Mouse (Mus musculus) heart, postnatal 0 days (tissue): ENCODE measurements around the gene Lta. TPM values are rescaled to one million over a fixed set of nuclear protein-coding genes. Genes with fewer than 3 reads are reported as not detected.

Source experiments
- ATAC-seq: fragments of 200-750 bp; cut with Nextera tagmentation; 2 replicates; pipeline ENCODE4 v1.8.0; 2017; ENCODE audit warnings: low read depth, moderate number of reproducible peaks, moderate library complexity; ENCODE audit not compliant: insufficient read depth
- DNase-seq: peaks from one replicate; pipeline ENCODE4 v3.0.0-alpha.2; 2016; ENCODE audit warnings: low spot score
- H3K27ac ChIP-seq: fragments of 300-500 bp; sonication (generic); 2 replicates; pipeline ENCODE4 v1.5.1; 2014; ENCODE audit warnings: low read depth, mild to moderate bottlenecking
- H3K27me3 ChIP-seq: fragments of 300-500 bp; sonication (generic); 2 replicates; pipeline ENCODE4 v1.6.1; 2014; ENCODE audit warnings: low read length, mixed read lengths; ENCODE audit not compliant: control insufficient read depth, insufficient read depth
- H3K36me3 ChIP-seq: fragments of 300-500 bp; sonication (generic); replicated peaks from 2 replicates; pipeline ENCODE4 v1.6.1; 2014; ENCODE audit warnings: low read length, mixed read lengths; ENCODE audit not compliant: control insufficient read depth, insufficient read depth
- H3K4me1 ChIP-seq: fragments of 300-500 bp; sonication (generic); 2 replicates; pipeline ENCODE4 v1.6.1; 2014; ENCODE audit warnings: antibody characterized with exemption; ENCODE audit not compliant: control insufficient read depth, insufficient read depth
- H3K4me2 ChIP-seq: fragments of 300-500 bp; sonication (generic); 2 replicates; pipeline ENCODE4 v1.6.1; 2014; ENCODE audit warnings: low read depth, mild to moderate bottlenecking, low read length, moderate library complexity
- H3K4me3 ChIP-seq: fragments of 300-500 bp; sonication (generic); 2 replicates; pipeline ENCODE4 v1.5.1; 2014; ENCODE audit warnings: low read depth, low read length
- H3K9ac ChIP-seq: fragments of 300-500 bp; sonication (generic); replicated peaks from 2 replicates; pipeline ENCODE4 v1.6.1; 2014; ENCODE audit warnings: low read depth, low read length, mixed read lengths
- H3K9me3 ChIP-seq: fragments of 300-500 bp; sonication (generic); replicated peaks from 2 replicates; pipeline ENCODE4 v1.6.1; 2016; ENCODE audit warnings: low read length; ENCODE audit not compliant: control insufficient read depth
- CTCF ChIP-seq: IDR thresholded peaks from 2 replicates; pipeline ENCODE4 v1.5.1; 2016; ENCODE audit warnings: antibody characterized with exemption, control low read depth, low read depth
- EP300 ChIP-seq: IDR thresholded peaks from 2 replicates; pipeline ENCODE4 v1.6.1; 2016; ENCODE audit warnings: antibody characterized with exemption, low read depth
- WGBS: fragments of 180-500 bp; shearing (Covaris S2); extraction: QIAGEN DNeasy Blood & Tissue Kit; methylation state at CpG from one replicate; pipeline ENCODE4 v1.1.7; 2014; 5-methylcytosine and 5-hydroxymethylcytosine counted together
- polyA plus RNA-seq: library from polyadenylated mRNA; unstranded; fragments of >200 nt; fragmentation: Nextera tagmentation; extraction: Ambion mirVana; gene quantifications from 2 replicates; pipeline ENCODE4 v1.2.1, GENCODE M21; 2015
- total RNA-seq: library from RNA; depleted of rRNA; stranded (reverse); fragments of >200 nt; gene quantifications from 2 replicates; pipeline ENCODE4 v1.2.3, GENCODE M21; 2014; ENCODE audit warnings: low replicate concordance

Gene Lta
- total and polyA plus RNA-seq, 2 experiments from 2014 or later, result not detected

- H3K4me3 ChIP-seq, result no peak overlapping the region
- no peak for DNase-seq
- H3K4me2 ChIP-seq, result no peak overlapping the region
- no peak overlapping the region for H3K27ac ChIP-seq
- H3K9ac ChIP-seq, result no peak overlapping the region
- H3K4me1 ChIP-seq, result no peaks in the 10 kb centered on the region
- 41% methylated on average over 11 of the region's 11 CpGs for WGBS
- H3K36me3 ChIP-seq, result no peaks in the 10 kb centered on the region
- TF ChIP-seq CTCF (no peak), EP300 (no peak)
- H3K9me3 ChIP-seq, result no peaks in the 10 kb centered on the region
- no peaks in the 10 kb centered on the region for H3K27me3 ChIP-seq
- no peak for ATAC-seq
Observed at GRCm38 (mm10) chr17:35172445-35173234, 32.5 kb downstream of the Lta start.

GRCm38 (mm10) chr17:35168541-35169207 lies 36.5 kb downstream of the Lta start:
- Histone ChIP-seq H3K4me2 (no peak overlapping the region), H3K9ac (no peak overlapping the region), H3K4me1 (peaks cover 8% of the 10 kb centered on the region; the same call in 1 of the 2 replicates), H3K27me3 (no peaks in the 10 kb centered on the region), H3K36me3 (no peaks in the 10 kb centered on the region), H3K27ac (no peak overlapping the region), H3K9me3 (no peaks in the 10 kb centered on the region), H3K4me3 (no peak overlapping the region)
- DNase-seq, result peak; percentile 45
- 13% methylated on average over 4 of the region's 4 CpGs for WGBS
- ATAC-seq, result no peak
- TF ChIP-seq CTCF, result peak; percentile 68
- TF ChIP-seq EP300, result no peak

- Histone ChIP-seq H3K9me3 (no peaks in the 10 kb centered on the region), H3K27ac (no peak overlapping the region), H3K4me3 (no peak overlapping the region), H3K4me1 (peaks cover 14% of the 10 kb centered on the region), H3K9ac (no peak overlapping the region), H3K27me3 (no peaks in the 10 kb centered on the region), H3K36me3 (no peaks in the 10 kb centered on the region), H3K4me2 (no peak overlapping the region)
- WGBS, result 83% methylated on average over 7 of the region's 7 CpGs
- DNase-seq (no peak), ATAC-seq (no peak)
- no peak for TF ChIP-seq CTCF
- no peak for TF ChIP-seq EP300
Observed at GRCm38 (mm10) chr17:35167794-35168193, 37.4 kb downstream of the Lta start.

DNA sequence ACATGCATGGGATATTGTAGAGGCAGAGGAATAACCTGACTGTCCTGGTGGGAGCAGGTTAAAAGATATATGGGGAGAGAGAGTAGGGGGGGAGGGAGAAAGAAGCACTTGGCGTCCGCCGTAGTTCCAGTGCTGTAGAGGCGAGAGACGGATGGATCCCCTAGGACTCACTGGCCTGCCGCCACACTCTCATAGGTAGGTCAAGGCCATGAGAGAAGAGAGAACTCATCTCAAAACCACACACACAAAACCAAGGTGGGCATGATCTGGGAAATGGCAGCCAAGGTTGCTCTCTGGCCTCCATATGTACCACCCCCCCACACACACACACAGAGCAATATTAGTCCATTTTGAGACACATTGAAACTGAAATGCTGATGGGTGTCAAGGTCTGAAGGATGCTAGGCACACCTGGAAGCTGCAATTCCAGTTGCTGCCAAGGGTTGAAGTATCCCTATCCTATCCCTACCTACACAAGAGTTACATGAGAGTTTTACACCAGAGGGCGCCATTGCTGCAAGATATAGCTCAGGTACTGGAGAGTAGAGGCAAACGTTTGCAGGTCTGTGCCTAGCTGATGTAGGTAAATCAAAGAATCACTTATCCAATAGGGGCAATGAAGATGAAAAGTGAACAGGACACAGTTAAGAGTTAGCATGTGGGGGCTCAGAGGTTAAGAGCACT lies 38.7 kb downstream of the Lta start:
- WGBS, result 74% methylated on average over 8 of the region's 8 CpGs
- Histone ChIP-seq H3K4me2 (peak overlapping the region; percentile 56; the same call in 1 of the 2 replicates), H3K4me3 (no peak overlapping the region), H3K36me3 (peaks cover 7% of the 10 kb centered on the region), H3K27me3 (no peaks in the 10 kb centered on the region), H3K9ac (no peak overlapping the region), H3K27ac (peak overlapping the region; percentile 99), H3K9me3 (no peaks in the 10 kb centered on the region), H3K4me1 (peaks cover 23% of the 10 kb centered on the region)
- ATAC-seq (no peak), DNase-seq (no peak)
- TF ChIP-seq CTCF (peak; percentile 50), EP300 (no peak)

DNA sequence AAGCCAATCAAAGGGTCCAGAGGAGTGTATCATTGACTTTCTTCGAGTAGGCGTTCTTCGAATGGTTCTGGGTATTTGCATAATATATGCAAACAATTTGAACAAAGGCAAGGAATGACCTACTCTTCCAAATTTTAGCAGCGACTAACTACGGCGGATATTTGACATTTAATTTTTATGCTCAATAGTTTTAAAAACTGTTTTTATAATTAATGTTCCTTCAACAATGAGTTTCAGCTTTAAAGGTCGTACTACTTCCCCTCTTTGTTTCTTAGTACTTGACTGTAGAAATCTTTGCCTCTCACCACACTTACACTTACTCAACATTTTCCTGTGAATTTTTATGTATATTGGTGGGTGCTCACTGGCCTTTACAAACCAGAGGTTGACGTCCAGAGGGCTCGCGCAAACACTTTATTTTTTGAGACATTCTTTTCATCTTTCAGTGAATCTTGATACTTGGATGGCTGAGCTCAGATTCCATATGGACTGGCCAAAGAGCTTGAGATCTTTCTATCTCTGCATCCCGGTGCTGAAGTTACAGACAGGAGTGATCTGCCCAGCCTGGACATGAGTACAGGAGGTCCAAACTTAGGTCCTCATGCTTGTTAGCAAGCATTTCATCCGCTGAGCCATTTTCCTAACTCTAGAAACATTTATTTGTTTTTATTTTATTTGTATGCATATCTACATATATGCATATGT lies 39.5 kb downstream of the Lta start:
- H3K9ac ChIP-seq, result peak overlapping the region; percentile 46; the same call in 1 of the 2 replicates
- peak overlapping the region; percentile 100 for H3K4me3 ChIP-seq
- TF ChIP-seq CTCF (no peak), EP300 (no peak; the same call in 1 of the 2 replicates)
- WGBS, result 26% methylated on average over 12 of the region's 12 CpGs
- H3K27me3 ChIP-seq, result no peaks in the 10 kb centered on the region
- ATAC-seq (no peak; the same call in 1 of the 2 replicates), DNase-seq (no peak)
- no peaks in the 10 kb centered on the region for H3K9me3 ChIP-seq
- H3K4me1 ChIP-seq, result peaks cover 23% of the 10 kb centered on the region
- H3K27ac ChIP-seq, result peak overlapping the region; percentile 99
- H3K36me3 ChIP-seq, result peaks cover 15% of the 10 kb centered on the region
- peak overlapping the region; percentile 56 for H3K4me2 ChIP-seq
